10 mouse cellular contexts compared by ENCODE assay signal in genomic region chr14:46999321-47000025, GRCm38 (mm10).
DNase-seq lines count a peak whose midpoint lies in the region; ATAC-seq lines count a peak whose summit lies in the region.
"Had no signal": no experiment of that assay in that cellular context is flagged by ENCODE, and none has a peak within 500 bp of the region (broad histone marks: within the 10 kb centered on the region; RNA-seq: fewer than 3 reads in every experiment).

No protein-coding gene starts in this region.

- intact Hi-C loops in heart, postnatal 14 days (cut with DNase I) = loop anchor here (2.0 kb wide), 1 partner anchor 87 kb away; no protein-coding TSS in a partner anchor

- H3K4me3 ChIP-seq in brown adipose tissue, adult 24 weeks (ENCODE audit: insufficient read depth, low read depth, low read length) = peak overlapping the region; percentile 47
- H3K4me3 ChIP-seq: erythroblast, embryonic 14.5 days; neural tube, embryonic 15.5 days had no signal

- peak; percentile 16 for DNase-seq in kidney, adult 11 months
- no peak for DNase-seq in kidney, postnatal 25 days
- DNase-seq in MN1 (ENCODE audit: low spot score) = peak; percentile 45
- peak; percentile 33 to 35 for DNase-seq in heart, postnatal 14 days
- DNase-seq in urinary bladder, adult 2 months (ENCODE audit: low spot score) = no peak
- DNase-seq: cerebellum, adult 18-20 months had no signal

- no peak for ATAC-seq in erythroid progenitor cell, adult 5-6 weeks (replicated peaks; ENCODE audit: low FRiP score, poor library complexity, severe bottlenecking)

- H3K27ac ChIP-seq in brown adipose tissue, adult 24 weeks (replicated peaks; ENCODE audit: low read depth, low read length) = 0 out of 2 replicates have a peak overlapping the region, but pooled peaks have one; percentile 5
- H3K27ac ChIP-seq: neural tube, embryonic 15.5 days had no signal

- no peaks in the 10 kb centered on the region; the same call in 1 of the 2 replicates for H3K4me1 ChIP-seq in brown adipose tissue, adult 24 weeks (ENCODE audit: control insufficient read depth, insufficient read depth, insufficient read length, low read length)

Comparison
In these comparisons a context has a peak if more than half of its experiments do, and no peak if none do; other contexts are left out.
1. DNase-seq: peak in kidney, adult 11 months (single experiment), MN1 (single experiment) and heart, postnatal 14 days (2 of 2); none in kidney, postnatal 25 days (0 of 2) and urinary bladder, adult 2 months (single experiment).